Mouse (Mus musculus) spleen, postnatal 36 days (tissue): ENCODE data around the gene Tmem252.
A peak's percentile ranks its signal among the peaks of the same experiment; 100 is the strongest.

Source experiments
- DNase-seq, 2 experiments: peaks; one replicate each; pipeline ENCODE4 v3.0.0; 2022; ENCODE audit warnings: low spot score in 2 of 2, mixed read lengths in 1 of 2

Gene Tmem252

DNA sequence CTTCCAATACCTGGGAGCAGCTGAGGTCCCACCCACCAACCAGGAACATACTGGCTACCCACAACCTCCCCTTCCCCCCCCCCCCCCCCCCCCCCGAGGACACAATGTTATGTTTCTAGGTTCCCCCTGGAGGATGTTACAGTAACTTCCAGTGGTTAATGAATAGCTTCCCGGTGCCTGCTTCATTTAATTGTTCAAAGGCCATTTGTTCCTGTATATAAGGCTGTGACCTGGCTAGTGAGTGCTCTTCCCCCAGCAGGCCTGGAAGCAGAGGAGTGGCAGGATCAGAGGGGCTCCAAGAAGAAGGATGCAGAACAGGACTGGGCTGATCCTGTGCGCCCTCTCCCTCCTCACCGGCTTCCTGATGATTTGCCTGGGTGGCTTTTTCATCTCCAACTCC lies at the start of gene Tmem252:
TSS of gene Tmem252 (plus strand) at position 247 of the 400 bp plus-strand sequence.
- no peak for DNase-seq

- no peak for DNase-seq
Measured at GRCm38 (mm10) chr19:24628049-24628448, 45.8 kb upstream of the Tmem252 start.

DNA sequence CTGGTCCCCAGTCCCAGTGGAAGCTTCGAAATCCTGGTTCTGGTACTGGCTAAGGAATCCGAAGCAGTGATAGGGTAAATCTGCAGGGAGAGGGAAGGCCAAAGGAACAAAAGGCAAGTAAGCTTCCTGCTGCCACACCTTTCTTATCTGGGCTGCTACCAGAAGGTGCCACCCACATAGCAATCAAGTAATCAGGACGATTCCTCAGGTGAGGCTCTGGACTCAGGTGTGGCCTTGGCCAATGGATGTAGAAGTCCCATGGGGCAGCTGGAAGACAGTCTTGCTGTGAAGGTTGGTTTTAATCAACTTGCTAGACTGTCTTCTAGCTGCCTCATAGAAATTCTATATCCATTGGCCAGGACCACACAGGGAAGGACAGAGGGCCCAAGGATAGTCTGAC lies 40.8 kb upstream of the Tmem252 start:
- DNase-seq, result no peak

- DNase-seq, result peak; percentile 73 to 75
Measured at GRCm38 (mm10) chr19:24634602-24635001, 39.2 kb upstream of the Tmem252 start.

- no peak for DNase-seq
Measured at GRCm38 (mm10) chr19:24636616-24637015, 37.2 kb upstream of the Tmem252 start.

DNA sequence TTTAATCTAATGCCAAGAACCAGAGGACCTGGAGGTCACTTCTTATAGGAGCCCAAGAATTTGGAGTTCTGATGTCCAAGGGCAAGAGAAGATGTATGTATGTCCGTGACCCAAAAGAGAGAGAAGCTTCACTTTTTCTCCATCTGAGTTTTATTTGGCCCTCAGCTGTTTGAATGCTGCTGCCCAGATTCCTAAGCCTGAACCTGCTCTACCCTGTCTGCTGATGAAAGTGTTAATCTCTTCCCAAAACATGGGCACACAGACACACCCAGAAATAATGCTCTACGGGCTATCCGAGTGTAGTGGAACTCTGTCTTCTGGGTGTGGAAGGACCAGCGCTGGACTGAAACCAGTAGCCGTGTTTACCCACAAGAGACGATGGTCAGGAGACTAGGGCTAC lies 35.8 kb upstream of the Tmem252 start:
- DNase-seq, result no peak

GRCm38 (mm10) chr19:24640982-24641381 lies 32.8 kb upstream of the Tmem252 start:
- DNase-seq, result no peak

- no peak for DNase-seq
Measured at GRCm38 (mm10) chr19:24644971-24645370, 28.8 kb upstream of the Tmem252 start.

DNA sequence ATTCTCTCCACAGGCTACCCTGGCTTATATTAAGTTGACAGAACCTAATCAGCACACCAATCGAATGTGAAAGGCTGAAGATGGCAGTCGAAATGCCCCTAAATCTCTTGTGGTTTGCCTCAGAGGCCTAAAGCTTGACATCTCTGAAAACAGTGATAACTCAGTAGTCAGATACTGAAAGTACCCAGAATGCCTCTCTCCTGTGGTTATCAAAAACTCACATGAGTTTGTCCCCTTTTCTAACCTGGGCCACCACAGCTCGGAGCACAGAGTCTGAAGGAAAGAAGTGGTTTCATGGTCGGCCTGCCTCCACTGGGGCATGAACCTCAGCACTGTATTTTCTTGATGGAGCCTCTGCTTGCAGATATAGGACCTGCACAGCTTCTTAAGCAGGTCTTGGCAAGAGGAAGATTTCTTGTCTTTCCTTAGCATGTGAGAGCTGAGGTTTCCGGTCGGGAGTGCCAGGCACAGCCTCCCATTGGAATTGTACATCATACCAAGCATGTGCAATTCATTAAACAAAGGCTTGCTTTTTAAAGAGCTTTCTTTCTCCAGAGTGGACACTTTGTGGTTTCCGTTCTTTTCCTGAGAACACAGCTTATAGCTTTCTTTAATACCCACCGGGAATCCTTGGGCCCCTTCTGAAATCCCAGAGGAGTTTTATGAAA lies 27.5 kb upstream of the Tmem252 start:
- DNase-seq, result peak; percentile 87 to 89

DNA sequence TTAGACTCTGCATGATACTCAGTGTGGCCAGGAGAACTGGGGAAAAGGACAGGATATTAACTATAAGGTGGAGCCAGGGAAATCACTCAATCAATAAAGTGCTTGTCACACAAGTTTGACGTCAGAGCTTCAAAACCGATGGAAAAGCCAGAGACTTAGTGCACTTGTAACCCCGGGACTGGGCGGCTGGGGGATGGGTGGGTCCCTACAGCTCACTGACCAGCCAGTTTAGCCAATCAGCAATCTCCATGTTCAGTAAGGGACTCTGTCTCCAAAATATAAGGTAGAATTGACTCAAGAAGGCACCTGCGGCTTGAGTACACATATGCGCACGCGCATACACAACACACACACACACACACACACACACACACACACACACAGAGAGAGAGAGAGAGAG lies 25.8 kb upstream of the Tmem252 start:
- DNase-seq, result no peak

GRCm38 (mm10) chr19:24650428-24650827 lies 23.4 kb upstream of the Tmem252 start:
- no peak for DNase-seq

GRCm38 (mm10) chr19:24651595-24651994 lies 22.2 kb upstream of the Tmem252 start:
- no peak for DNase-seq

DNA sequence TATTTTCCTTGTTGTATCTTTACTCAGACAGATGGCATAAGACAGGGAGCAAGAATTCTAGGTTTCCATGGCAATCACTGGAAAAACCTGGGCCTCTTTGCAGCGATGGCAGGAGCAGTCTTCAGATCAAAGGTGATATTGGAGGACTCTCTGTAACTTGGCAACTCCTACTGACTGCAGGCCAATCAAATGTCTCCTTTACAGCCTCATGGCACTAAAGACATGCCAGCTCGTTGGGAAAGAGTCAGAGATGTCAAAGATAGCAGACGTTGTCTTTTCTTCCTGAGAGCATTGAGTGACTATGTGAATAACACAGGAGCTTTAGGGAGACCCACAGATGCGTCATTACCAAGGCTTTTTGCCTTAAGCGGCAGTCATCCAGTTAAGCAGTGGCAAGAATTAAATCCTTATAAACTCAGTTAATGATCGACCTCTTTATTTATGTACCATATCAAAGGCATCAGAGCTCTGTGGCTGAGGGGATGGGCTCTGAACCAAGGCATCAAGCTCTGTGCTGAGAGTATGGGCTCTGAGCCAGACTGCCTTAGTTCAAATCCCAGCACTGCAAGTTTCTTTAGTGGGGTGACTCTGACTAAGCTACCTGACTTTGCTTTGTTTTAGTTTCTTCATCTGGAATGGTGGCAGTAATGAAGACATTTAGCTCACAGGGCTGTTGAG lies 21.3 kb upstream of the Tmem252 start:
- no peak for DNase-seq

DNA sequence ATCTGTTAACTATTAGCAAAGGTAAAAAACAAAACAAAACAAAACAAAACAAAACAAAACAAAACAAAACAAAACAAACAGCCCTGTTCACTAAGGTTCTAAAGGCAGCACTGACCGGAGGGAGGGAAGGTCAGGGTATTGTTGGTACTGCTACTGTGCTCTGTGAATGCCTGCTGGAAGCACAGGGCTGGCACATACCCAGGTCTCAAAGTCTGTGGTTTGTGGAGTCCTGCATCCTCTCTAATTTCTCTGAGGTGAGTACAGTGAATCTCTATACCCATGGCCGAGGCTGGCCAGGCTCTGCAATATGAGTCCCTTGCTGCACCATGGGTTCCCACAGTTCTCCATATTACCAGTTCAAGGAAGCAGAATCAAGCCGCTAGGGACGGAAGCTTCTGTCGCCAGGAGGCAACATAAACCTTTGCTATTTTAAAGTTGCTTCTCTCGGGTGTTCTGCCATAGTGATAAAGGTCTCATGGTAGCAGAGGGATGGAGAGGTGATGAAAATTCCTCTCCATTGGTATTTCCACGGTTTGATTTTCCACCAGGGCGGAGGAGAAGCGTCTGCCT lies 20.5 kb upstream of the Tmem252 start:
- no peak for DNase-seq

DNA sequence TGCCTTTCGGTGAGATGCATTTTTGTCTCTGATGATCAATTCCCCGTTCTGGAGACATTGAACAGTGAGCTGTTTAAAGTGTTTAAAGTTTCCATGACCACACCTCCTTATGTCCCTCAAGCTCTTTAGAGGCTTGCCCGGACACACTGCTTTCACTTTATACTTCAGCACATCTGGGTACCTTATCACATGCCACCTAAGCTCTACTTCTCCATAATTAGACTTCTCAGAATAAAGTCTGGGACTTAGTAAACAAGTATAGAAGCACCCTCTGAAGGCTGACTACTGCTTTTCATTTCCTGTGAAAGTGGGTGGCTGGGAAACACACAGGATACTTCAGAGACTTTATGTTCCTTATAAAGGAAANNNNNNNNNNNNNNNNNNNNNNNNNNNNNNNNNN lies 16.8 kb upstream of the Tmem252 start:
- peak; percentile 67 to 69 for DNase-seq

GRCm38 (mm10) chr19:24662346-24662745 lies 11.5 kb upstream of the Tmem252 start:
- no peak for DNase-seq

GRCm38 (mm10) chr19:24665771-24666170 lies 8.0 kb upstream of the Tmem252 start:
- no peak for DNase-seq

GRCm38 (mm10) chr19:24667527-24667926 lies 6.3 kb upstream of the Tmem252 start:
- DNase-seq, result no peak

DNA sequence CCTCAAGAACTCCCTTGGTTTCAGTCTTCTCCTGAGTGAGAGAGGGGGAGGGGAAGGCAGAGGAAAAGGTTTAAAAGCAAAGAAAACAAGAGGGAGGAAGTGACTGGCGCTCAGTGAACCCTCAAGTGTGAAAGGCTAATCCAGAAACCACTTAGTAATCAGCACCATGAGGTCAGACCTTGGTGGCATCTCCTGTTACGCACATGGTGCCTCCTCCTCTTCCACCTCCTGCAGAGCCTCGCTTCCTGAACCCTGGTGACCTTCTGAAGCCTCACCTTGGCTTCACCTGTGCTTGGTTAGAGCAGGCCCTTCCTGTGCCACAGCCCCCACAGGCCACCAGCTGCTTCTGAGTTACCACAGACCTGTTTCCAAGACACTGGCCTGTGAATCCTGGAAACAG lies 2.2 kb upstream of the Tmem252 start:
- DNase-seq, result peak; percentile 28 to 49

- DNase-seq, result no peak
Measured at GRCm38 (mm10) chr19:24672366-24672960, 1.3 kb upstream of the Tmem252 start.

- DNase-seq, result no peak
Measured at GRCm38 (mm10) chr19:24673331-24673730, 477 bp upstream of the Tmem252 start.

DNA sequence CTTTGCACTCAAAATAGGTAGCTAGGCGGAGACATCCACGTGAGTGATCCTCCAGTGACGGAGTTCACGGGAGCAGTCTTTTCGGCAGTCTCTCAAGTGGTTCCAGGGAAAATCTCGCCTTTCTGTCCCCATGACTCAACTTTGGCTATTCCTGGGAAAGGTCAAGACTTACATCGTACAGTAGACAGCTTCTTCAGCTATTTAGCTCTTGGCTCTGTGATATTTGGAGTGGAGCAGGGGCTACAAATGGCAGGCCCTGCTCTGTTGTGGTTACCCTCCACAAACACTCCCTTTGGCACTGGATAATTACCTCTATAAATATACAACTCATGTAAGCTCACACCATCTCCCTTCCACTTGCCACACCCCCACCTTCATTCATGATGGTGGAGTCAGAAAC lies 2.6 kb downstream of the Tmem252 start:
- DNase-seq, result no peak
